8 mouse cellular contexts compared by ENCODE assay signal in genomic region chr3:95986001-95986622, GRCm38 (mm10). TPM values are rescaled to one million over a fixed set of nuclear protein-coding genes. Genes with fewer than 3 reads are reported as not detected.
A peak's percentile ranks its signal among the peaks of the same experiment; 100 is the strongest.
DNase-seq lines count a peak whose midpoint lies in the region; ATAC-seq lines count a peak whose summit lies in the region.

No protein-coding gene starts in this region.

- 3% methylated on average over 21 of the region's 21 CpGs for WGBS in kidney, embryonic 14.5 days
- WGBS in intestine, embryonic 15.5 days = 5% methylated on average over 21 of the region's 21 CpGs
- WGBS in liver, embryonic 16.5 days (ENCODE audit: insufficient replicate concordance) = 10% methylated on average over 21 of the region's 21 CpGs
- WGBS in neural tube, embryonic 14.5 days = under 1% methylated on average over 21 of the region's 21 CpGs

- H3K4me2 ChIP-seq in kidney, embryonic 14.5 days (replicated peaks; ENCODE audit: low read depth, low read length) = peak overlapping the region; percentile 44
- H3K4me2 ChIP-seq in intestine, embryonic 15.5 days (replicated peaks) = peak overlapping the region; percentile 52
- peak overlapping the region; percentile 39 for H3K4me2 ChIP-seq in liver, embryonic 16.5 days (ENCODE audit: low read depth, low read length)
- peak overlapping the region; percentile 43 for H3K4me2 ChIP-seq in neural tube, embryonic 14.5 days (ENCODE audit: low read depth, low read length)

- H3K4me1 ChIP-seq in kidney, embryonic 14.5 days (ENCODE audit: control insufficient read depth, insufficient read depth, low read length) = peaks cover 22% of the 10 kb centered on the region
- peaks cover 37% of the 10 kb centered on the region for H3K4me1 ChIP-seq in intestine, embryonic 15.5 days (replicated peaks)
- peaks cover 17% of the 10 kb centered on the region; the same call in 1 of the 2 replicates for H3K4me1 ChIP-seq in liver, embryonic 16.5 days (ENCODE audit: control insufficient read depth, low read depth, low read length)
- peaks cover 20% of the 10 kb centered on the region for H3K4me1 ChIP-seq in neural tube, embryonic 14.5 days (ENCODE audit: control insufficient read depth, insufficient read depth, low read length)

- peak overlapping the region; percentile 10 for H3K4me3 ChIP-seq in kidney, embryonic 14.5 days (ENCODE audit: low read length)
- 0 out of 2 replicates have a peak overlapping the region, but pooled peaks have one; percentile 3 for H3K4me3 ChIP-seq in intestine, embryonic 15.5 days (replicated peaks)
- no peak overlapping the region for H3K4me3 ChIP-seq in liver, embryonic 16.5 days (ENCODE audit: low read depth, low read length)
- H3K4me3 ChIP-seq in neural tube, embryonic 14.5 days (ENCODE audit: low read depth, low read length) = 0 out of 2 replicates have a peak overlapping the region, but pooled peaks have one; percentile 5

- H3K9me3 ChIP-seq in kidney, embryonic 14.5 days (ENCODE audit: control insufficient read depth, low read length) = peaks cover 3% of the 10 kb centered on the region; the same call in 1 of the 2 replicates
- no peaks in the 10 kb centered on the region for H3K9me3 ChIP-seq in intestine, embryonic 15.5 days
- H3K9me3 ChIP-seq in liver, embryonic 16.5 days (replicated peaks; ENCODE audit: control insufficient read depth, low read length) = no peaks in the 10 kb centered on the region
- no peaks in the 10 kb centered on the region for H3K9me3 ChIP-seq in neural tube, embryonic 14.5 days (ENCODE audit: control insufficient read depth, low read length)

- DNase-seq in kidney, adult 8-10 months = no peak
- DNase-seq in R1 (ENCODE audit: low read depth, low spot score) = peak; percentile 85
- DNase-seq in forelimb bud, embryonic 11.5 days (ENCODE audit: low read depth, low spot score) = peak; percentile 60

- peak overlapping the region; percentile 60 for H3K9ac ChIP-seq in kidney, embryonic 14.5 days (ENCODE audit: low read depth, low read length)
- H3K9ac ChIP-seq in intestine, embryonic 15.5 days = peak overlapping the region; percentile 37
- no peak overlapping the region for H3K9ac ChIP-seq in liver, embryonic 16.5 days (ENCODE audit: low read depth, low read length)
- peak overlapping the region; percentile 13 for H3K9ac ChIP-seq in neural tube, embryonic 14.5 days (replicated peaks; ENCODE audit: low read depth, low read length)

- peak overlapping the region; percentile 95 for H3K27ac ChIP-seq in kidney, embryonic 14.5 days (ENCODE audit: low read depth, low read length)
- peak overlapping the region; percentile 94 for H3K27ac ChIP-seq in intestine, embryonic 15.5 days
- H3K27ac ChIP-seq in liver, embryonic 16.5 days (ENCODE audit: low read length) = peak overlapping the region; percentile 58
- peak overlapping the region; percentile 93 for H3K27ac ChIP-seq in neural tube, embryonic 14.5 days (ENCODE audit: low read depth, low read length)

- H3K36me3 ChIP-seq in kidney, embryonic 14.5 days (ENCODE audit: control insufficient read depth, insufficient read depth, low read length) = peaks cover 37% of the 10 kb centered on the region
- H3K36me3 ChIP-seq in intestine, embryonic 15.5 days = no peaks in the 10 kb centered on the region; the same call in 1 of the 2 replicates
- no peaks in the 10 kb centered on the region for H3K36me3 ChIP-seq in liver, embryonic 16.5 days (ENCODE audit: control insufficient read depth, insufficient read depth)
- peaks cover 30% of the 10 kb centered on the region for H3K36me3 ChIP-seq in neural tube, embryonic 14.5 days (ENCODE audit: control insufficient read depth, insufficient read depth, low read length)

- H3K27me3 ChIP-seq in kidney, embryonic 14.5 days (ENCODE audit: control insufficient read depth, insufficient read depth, low read length) = no peaks in the 10 kb centered on the region
- no peaks in the 10 kb centered on the region for H3K27me3 ChIP-seq in intestine, embryonic 15.5 days (replicated peaks)
- peaks cover 4% of the 10 kb centered on the region; the same call in 1 of the 2 replicates for H3K27me3 ChIP-seq in liver, embryonic 16.5 days (ENCODE audit: control insufficient read depth, insufficient read depth, low read depth, low read length)
- H3K27me3 ChIP-seq in neural tube, embryonic 14.5 days (ENCODE audit: control insufficient read depth, insufficient read depth, low read length) = no peaks in the 10 kb centered on the region

- peak; percentile 15; the same call in 1 of the 2 replicates for ATAC-seq in kidney, embryonic 14.5 days (ENCODE audit: low FRiP score, low TSS enrichment)
- peak; percentile 49 for ATAC-seq in intestine, embryonic 15.5 days
- ATAC-seq in liver, embryonic 16.5 days (ENCODE audit: low read depth) = no peak
- ATAC-seq in neural tube, embryonic 14.5 days (ENCODE audit: low read depth) = peak; percentile 29; the same call in 1 of the 2 replicates
- no peak for ATAC-seq in erythroblast, adult 5-6 weeks (replicated peaks; ENCODE audit: low FRiP score, poor library complexity, severe bottlenecking)

RNA-seq across cellular contexts. Expression of gene Plekho1, which starts 9.7 kb away (rescaled TPM):
- polyA plus RNA-seq in kidney, embryonic 14.5 days (2014; fragmentation: Nextera tagmentation; extraction: Ambion mirVana) = 39.3 and 48.0 TPM in 2 replicates
- polyA plus RNA-seq in intestine, embryonic 15.5 days (2015; fragmentation: Nextera tagmentation; extraction: Ambion mirVana) = 28.0 and 30.1 TPM in 2 replicates
- polyA plus RNA-seq in liver, embryonic 16.5 days (2015; fragmentation: Nextera tagmentation; extraction: Ambion mirVana) = 4.2 and 4.5 TPM in 2 replicates
- polyA plus RNA-seq in neural tube, embryonic 14.5 days (2014; fragmentation: Nextera tagmentation; extraction: Ambion mirVana) = 45.5 and 49.2 TPM in 2 replicates
- total RNA-seq in erythroblast, adult 5-6 weeks (2015; ENCODE audit: low replicate concordance) = 6.7 and 10.8 TPM in 2 replicates
- 8.2 and 10.1 TPM in 2 replicates for total RNA-seq in erythroblast, adult 5-6 weeks (2017; ENCODE audit: low replicate concordance)

RNA-seq across cellular contexts. Expression of gene Anp32e, which starts 57.1 kb away (rescaled TPM):
- 78.3 and 89.0 TPM in 2 replicates for polyA plus RNA-seq in kidney, embryonic 14.5 days (2014; fragmentation: Nextera tagmentation; extraction: Ambion mirVana)
- polyA plus RNA-seq in intestine, embryonic 15.5 days (2015; fragmentation: Nextera tagmentation; extraction: Ambion mirVana) = 149 and 178 TPM in 2 replicates
- polyA plus RNA-seq in liver, embryonic 16.5 days (2015; fragmentation: Nextera tagmentation; extraction: Ambion mirVana) = 118 and 125 TPM in 2 replicates
- 36.5 and 55.8 TPM in 2 replicates for polyA plus RNA-seq in neural tube, embryonic 14.5 days (2014; fragmentation: Nextera tagmentation; extraction: Ambion mirVana)
- total RNA-seq in erythroblast, adult 5-6 weeks (2015; ENCODE audit: low replicate concordance) = 37.6 and 46.3 TPM in 2 replicates
- total RNA-seq in erythroblast, adult 5-6 weeks (2017; ENCODE audit: low replicate concordance) = 212 and 278 TPM in 2 replicates

Comparison
In these comparisons a context has a peak if more than half of its experiments do, and no peak if none do; other contexts are left out.
1. ATAC-seq: peak in kidney, embryonic 14.5 days (single experiment), intestine, embryonic 15.5 days (single experiment) and neural tube, embryonic 14.5 days (single experiment); none in liver, embryonic 16.5 days (single experiment) and erythroblast, adult 5-6 weeks (single experiment).
2. DNase-seq: peak in R1 (single experiment) and forelimb bud, embryonic 11.5 days (single experiment); none in kidney, adult 8-10 months (0 of 2).
3. Peak in every context shown above with its lines, with median percentiles within 50 percentile points of each other: H3K27ac ChIP-seq and H3K4me2 ChIP-seq.